In genomic region chr5:119047581-119047980, GRCm38 (mm10) we compare ENCODE assay signal across 21 mouse cellular contexts.
DNase-seq lines count a peak whose midpoint lies in the region; ATAC-seq and TF ChIP-seq lines count a peak whose summit lies in the region.
"Had no signal": no experiment of that assay in that cellular context is flagged by ENCODE, and none has a peak within 500 bp of the region (broad histone marks: within the 10 kb centered on the region; RNA-seq: fewer than 3 reads in every experiment).

No protein-coding gene starts in this region.

- no peaks in the 10 kb centered on the region for H3K9me3 ChIP-seq in hindbrain, postnatal 0 days (ENCODE audit: low read length)
- H3K9me3 ChIP-seq in hindbrain, embryonic 14.5 days (ENCODE audit: control insufficient read depth, low read length): no peaks in the 10 kb centered on the region
- H3K9me3 ChIP-seq in embryonic facial prominence, embryonic 10.5 days: 0 out of 2 replicates have a peak, but pooled peaks cover under 1% of the 10 kb centered on the region
- H3K9me3 ChIP-seq: embryonic facial prominence, embryonic 12.5 days; forebrain, embryonic 13.5 days had no signal

- no peak overlapping the region for H3K27ac ChIP-seq in hindbrain, postnatal 0 days
- H3K27ac ChIP-seq in hindbrain, embryonic 14.5 days: no peak overlapping the region
- H3K27ac ChIP-seq in embryonic facial prominence, embryonic 10.5 days (replicated peaks): 0 out of 2 replicates have a peak overlapping the region, but pooled peaks have one; percentile 2
- H3K27ac ChIP-seq: embryonic facial prominence, embryonic 12.5 days; forebrain, embryonic 13.5 days had no signal

- no peaks in the 10 kb centered on the region for H3K27me3 ChIP-seq in hindbrain, postnatal 0 days (ENCODE audit: insufficient read depth, low read length)
- no peaks in the 10 kb centered on the region for H3K27me3 ChIP-seq in hindbrain, embryonic 14.5 days (ENCODE audit: control insufficient read depth, insufficient read depth, low read length)
- peaks cover 14% of the 10 kb centered on the region; the same call in 1 of the 2 replicates for H3K27me3 ChIP-seq in embryonic facial prominence, embryonic 10.5 days (replicated peaks; ENCODE audit: low read depth, poor library complexity, severe bottlenecking)
- H3K27me3 ChIP-seq: embryonic facial prominence, embryonic 12.5 days; forebrain, embryonic 13.5 days had no signal

- no peak overlapping the region for H3K4me2 ChIP-seq in hindbrain, postnatal 0 days (ENCODE audit: low read depth, low read length)
- no peak overlapping the region for H3K4me2 ChIP-seq in hindbrain, embryonic 14.5 days (replicated peaks)
- H3K4me2 ChIP-seq: embryonic facial prominence, embryonic 12.5 days; forebrain, embryonic 13.5 days had no signal

- peak; percentile 52 for DNase-seq in hindbrain, postnatal 0 days (ENCODE audit: low spot score)
- DNase-seq in hindbrain, embryonic 14.5 days (ENCODE audit: low spot score): no peak
- peak; percentile 39 for DNase-seq in retina, embryonic 14.5 days (ENCODE audit: low spot score)
- DNase-seq in retina, postnatal 1 day: no peak
- DNase-seq in Muller cell, postnatal 12 days (ENCODE audit: inconsistent ontology term): peak; percentile 7
- DNase-seq in embryonic facial prominence, embryonic 10.5 days (ENCODE audit: low spot score): no peak
- DNase-seq in right cerebral cortex, postnatal 14 days: no peak
- DNase-seq: adrenal gland, adult 8-10 months; adrenal gland, postnatal 14 days; adrenal gland, postnatal 36 days; cerebellum, adult 11 months; cerebellum, adult 18-20 months; cerebellum, adult 8-10 months; cerebellum, adult 9-11 months; cerebellum, postnatal 14 days; cerebellum, postnatal 36 days; embryo, embryonic 11 days; forebrain, postnatal 0 days had no signal

- no peak overlapping the region for H3K9ac ChIP-seq in hindbrain, postnatal 0 days (replicated peaks; ENCODE audit: low read length)
- H3K9ac ChIP-seq in hindbrain, embryonic 14.5 days: no peak overlapping the region
- H3K9ac ChIP-seq: embryonic facial prominence, embryonic 12.5 days; forebrain, embryonic 13.5 days; forebrain, postnatal 0 days had no signal

- no peaks in the 10 kb centered on the region for H3K4me1 ChIP-seq in hindbrain, postnatal 0 days (ENCODE audit: insufficient read depth, low read length)
- H3K4me1 ChIP-seq in hindbrain, embryonic 14.5 days (replicated peaks; ENCODE audit: control insufficient read depth, insufficient read depth, low read length): no peaks in the 10 kb centered on the region
- H3K4me1 ChIP-seq in embryonic facial prominence, embryonic 10.5 days: peaks cover 31% of the 10 kb centered on the region

- no peaks in the 10 kb centered on the region for H3K36me3 ChIP-seq in hindbrain, postnatal 0 days (ENCODE audit: insufficient read depth, low read length)
- no peaks in the 10 kb centered on the region for H3K36me3 ChIP-seq in hindbrain, embryonic 14.5 days (replicated peaks; ENCODE audit: control insufficient read depth, insufficient read depth)
- H3K36me3 ChIP-seq in embryonic facial prominence, embryonic 10.5 days (replicated peaks): no peaks in the 10 kb centered on the region
- H3K36me3 ChIP-seq: embryonic facial prominence, embryonic 12.5 days had no signal

- WGBS in hindbrain, postnatal 0 days: 33% methylated on average over 4 of the region's 4 CpGs
- WGBS in hindbrain, embryonic 14.5 days: 46% methylated on average over 4 of the region's 4 CpGs
- WGBS in embryonic facial prominence, embryonic 10.5 days: 46% methylated on average over 4 of the region's 4 CpGs

- ATAC-seq in hindbrain, postnatal 0 days: no peak
- ATAC-seq in hindbrain, embryonic 14.5 days (ENCODE audit: low FRiP score): no peak
- no peak for ATAC-seq in monocyte, adult 5-6 weeks (replicated peaks; ENCODE audit: insufficient number of reproducible peaks, low FRiP score, low TSS enrichment, poor library complexity, severe bottlenecking)
- ATAC-seq: forebrain, embryonic 13.5 days; forebrain, postnatal 0 days had no signal

- H3K4me3 ChIP-seq in hindbrain, postnatal 0 days (ENCODE audit: low read length): no peak overlapping the region
- H3K4me3 ChIP-seq in hindbrain, embryonic 14.5 days (replicated peaks; ENCODE audit: low read length): no peak overlapping the region
- H3K4me3 ChIP-seq in embryonic facial prominence, embryonic 10.5 days: no peak overlapping the region
- H3K4me3 ChIP-seq: embryonic facial prominence, embryonic 12.5 days; forebrain, embryonic 13.5 days had no signal

- no peak for TF ChIP-seq CTCF in hindbrain, postnatal 0 days (IDR thresholded peaks at IDR 0.05; ENCODE audit: low read depth)

Comparison
In these comparisons a context has a peak if more than half of its experiments do, and no peak if none do; other contexts are left out.
1. DNase-seq: peak in hindbrain, postnatal 0 days (single experiment), retina, embryonic 14.5 days (single experiment) and Muller cell, postnatal 12 days (single experiment); none in hindbrain, embryonic 14.5 days (single experiment), retina, postnatal 1 day (single experiment), embryonic facial prominence, embryonic 10.5 days (single experiment) and right cerebral cortex, postnatal 14 days (single experiment).